Mouse (Mus musculus): ENCODE measurements around the gene Vmn2r5.
"Not testable (repeated sequence)": the region's sequence is repeated elsewhere in the genome, so short reads cannot be mapped to it uniquely, and the experiment has no call there.

The Vmn2r5 gene

GRCm38 (mm10) chr3:64509742-64510141 lies at the start of gene Vmn2r5:
TSS of gene Vmn2r5 (minus strand) at chr3:64509842.
- DNase-seq (ENCODE audit: low read depth, low spot score): not testable (repeated sequence)

GRCm38 (mm10) chr3:64523585-64523984 lies 13.9 kb upstream of the Vmn2r5 start:
- DNase-seq (ENCODE audit: low read depth, low spot score): not testable (repeated sequence)

Data from telencephalon, adult 2 months (tissue).